Mouse (Mus musculus): Measurements from ENCODE around the gene Dock3. TPM values are rescaled to one million over a fixed set of nuclear protein-coding genes. Genes with fewer than 3 reads are reported as not detected.
"Not testable (repeated sequence)": the region's sequence is repeated elsewhere in the genome, so short reads cannot be mapped to it uniquely, and the experiment has no call there.

Dock3 gene
- polyA plus RNA-seq, 1 experiment from 2014 or later: 0.64 TPM

GRCm38 (mm10) chr9:107164825-107165224, 66.9 kb downstream of the Dock3 start:
- Histone ChIP-seq H3K36me3 (ENCODE audit: control insufficient read depth, insufficient read depth, low read length) (no peaks in the 10 kb centered on the region), H3K27ac (ENCODE audit: low read length) (no peak overlapping the region), H3K4me2 (ENCODE audit: low read depth, low read length) (no peak overlapping the region), H3K27me3 (replicated peaks; ENCODE audit: control insufficient read depth, insufficient read depth, low read length) (no peaks in the 10 kb centered on the region), H3K9me3 (ENCODE audit: control insufficient read depth, low read length) (no peaks in the 10 kb centered on the region), H3K9ac (ENCODE audit: low read depth, low read length) (no peak overlapping the region), H3K4me3 (ENCODE audit: low read length) (no peak overlapping the region), H3K4me1 (ENCODE audit: control insufficient read depth, insufficient read depth, low read length) (no peaks in the 10 kb centered on the region)
- no peak for ATAC-seq
- 17% methylated on average over 3 of the region's 3 CpGs for WGBS

- ATAC-seq; H3K4me2 ChIP-seq (ENCODE audit: low read depth, low read length); H3K4me3 ChIP-seq (ENCODE audit: low read length); H3K27me3 ChIP-seq (replicated peaks; ENCODE audit: control insufficient read depth, insufficient read depth, low read length); H3K4me1 ChIP-seq (ENCODE audit: control insufficient read depth, insufficient read depth, low read length); H3K36me3 ChIP-seq (ENCODE audit: control insufficient read depth, insufficient read depth, low read length); H3K9me3 ChIP-seq (ENCODE audit: control insufficient read depth, low read length); H3K27ac ChIP-seq (ENCODE audit: low read length); H3K9ac ChIP-seq (ENCODE audit: low read depth, low read length): not testable (repeated sequence)
- 75% methylated on average over 4 of the region's 4 CpGs for WGBS
Measured at GRCm38 (mm10) chr9:107156388-107156787, 75.3 kb downstream of the Dock3 start.

GRCm38 (mm10) chr9:107112791-107113190, 118.9 kb downstream of the Dock3 start:
- no peaks in the 10 kb centered on the region for H3K9me3 ChIP-seq (ENCODE audit: control insufficient read depth, low read length)
- H3K4me1 ChIP-seq (ENCODE audit: control insufficient read depth, insufficient read depth, low read length): no peaks in the 10 kb centered on the region
- H3K4me3 ChIP-seq (ENCODE audit: low read length): no peak overlapping the region
- H3K9ac ChIP-seq (ENCODE audit: low read depth, low read length): no peak overlapping the region
- ATAC-seq: no peak
- no peak overlapping the region for H3K4me2 ChIP-seq (ENCODE audit: low read depth, low read length)
- no peaks in the 10 kb centered on the region for H3K27me3 ChIP-seq (replicated peaks; ENCODE audit: control insufficient read depth, insufficient read depth, low read length)
- WGBS: 46% methylated on average over 3 of the region's 3 CpGs
- no peaks in the 10 kb centered on the region for H3K36me3 ChIP-seq (ENCODE audit: control insufficient read depth, insufficient read depth, low read length)
- no peak overlapping the region for H3K27ac ChIP-seq (ENCODE audit: low read length)

GRCm38 (mm10) chr9:107112056-107112455, 119.7 kb downstream of the Dock3 start:
- no peak overlapping the region for H3K4me2 ChIP-seq (ENCODE audit: low read depth, low read length)
- no peak overlapping the region for H3K9ac ChIP-seq (ENCODE audit: low read depth, low read length)
- no peaks in the 10 kb centered on the region for H3K4me1 ChIP-seq (ENCODE audit: control insufficient read depth, insufficient read depth, low read length)
- H3K27me3 ChIP-seq (replicated peaks; ENCODE audit: control insufficient read depth, insufficient read depth, low read length): no peaks in the 10 kb centered on the region
- WGBS: 56% methylated on average over 2 of the region's 2 CpGs
- ATAC-seq: no peak
- no peaks in the 10 kb centered on the region for H3K9me3 ChIP-seq (ENCODE audit: control insufficient read depth, low read length)
- H3K36me3 ChIP-seq (ENCODE audit: control insufficient read depth, insufficient read depth, low read length): no peaks in the 10 kb centered on the region
- no peak overlapping the region for H3K4me3 ChIP-seq (ENCODE audit: low read length)
- H3K27ac ChIP-seq (ENCODE audit: low read length): no peak overlapping the region

GRCm38 (mm10) chr9:107099487-107099886, 132.2 kb downstream of the Dock3 start:
- Histone ChIP-seq H3K9me3 (ENCODE audit: control insufficient read depth, low read length) (no peaks in the 10 kb centered on the region), H3K9ac (ENCODE audit: low read depth, low read length) (no peak overlapping the region), H3K4me2 (ENCODE audit: low read depth, low read length) (no peak overlapping the region), H3K36me3 (ENCODE audit: control insufficient read depth, insufficient read depth, low read length) (no peaks in the 10 kb centered on the region), H3K27me3 (replicated peaks; ENCODE audit: control insufficient read depth, insufficient read depth, low read length) (no peaks in the 10 kb centered on the region), H3K4me3 (ENCODE audit: low read length) (no peak overlapping the region), H3K4me1 (ENCODE audit: control insufficient read depth, insufficient read depth, low read length) (no peaks in the 10 kb centered on the region), H3K27ac (ENCODE audit: low read length) (no peak overlapping the region)
- 73% methylated on average over 6 of the region's 6 CpGs for WGBS
- no peak for ATAC-seq

GRCm38 (mm10) chr9:107089451-107089850, 142.3 kb downstream of the Dock3 start:
- H3K36me3 ChIP-seq (ENCODE audit: control insufficient read depth, insufficient read depth, low read length); H3K4me2 ChIP-seq (ENCODE audit: low read depth, low read length); H3K4me1 ChIP-seq (ENCODE audit: control insufficient read depth, insufficient read depth, low read length); H3K27me3 ChIP-seq (replicated peaks; ENCODE audit: control insufficient read depth, insufficient read depth, low read length); H3K4me3 ChIP-seq (ENCODE audit: low read length); H3K9ac ChIP-seq (ENCODE audit: low read depth, low read length); H3K9me3 ChIP-seq (ENCODE audit: control insufficient read depth, low read length); ATAC-seq; H3K27ac ChIP-seq (ENCODE audit: low read length): not testable (repeated sequence)
- WGBS: 60% methylated on average over 17 of the region's 17 CpGs

GRCm38 (mm10) chr9:107087531-107087930, 144.2 kb downstream of the Dock3 start:
- H3K4me2 ChIP-seq (ENCODE audit: low read depth, low read length): no peak overlapping the region
- H3K36me3 ChIP-seq (ENCODE audit: control insufficient read depth, insufficient read depth, low read length): no peaks in the 10 kb centered on the region
- no peak overlapping the region for H3K4me3 ChIP-seq (ENCODE audit: low read length)
- H3K27ac ChIP-seq (ENCODE audit: low read length): no peak overlapping the region
- H3K4me1 ChIP-seq (ENCODE audit: control insufficient read depth, insufficient read depth, low read length): no peaks in the 10 kb centered on the region
- H3K9me3 ChIP-seq (ENCODE audit: control insufficient read depth, low read length): no peaks in the 10 kb centered on the region
- H3K9ac ChIP-seq (ENCODE audit: low read depth, low read length): no peak overlapping the region
- no peak for ATAC-seq
- H3K27me3 ChIP-seq (replicated peaks; ENCODE audit: control insufficient read depth, insufficient read depth, low read length): no peaks in the 10 kb centered on the region
- 73% methylated on average over 2 of the region's 2 CpGs for WGBS

- Histone ChIP-seq H3K4me3 (ENCODE audit: low read length) (no peak overlapping the region), H3K27me3 (replicated peaks; ENCODE audit: control insufficient read depth, insufficient read depth, low read length) (no peaks in the 10 kb centered on the region), H3K27ac (ENCODE audit: low read length) (no peak overlapping the region), H3K9me3 (ENCODE audit: control insufficient read depth, low read length) (no peaks in the 10 kb centered on the region), H3K9ac (ENCODE audit: low read depth, low read length) (no peak overlapping the region), H3K4me1 (ENCODE audit: control insufficient read depth, insufficient read depth, low read length) (no peaks in the 10 kb centered on the region), H3K4me2 (ENCODE audit: low read depth, low read length) (no peak overlapping the region), H3K36me3 (ENCODE audit: control insufficient read depth, insufficient read depth, low read length) (no peaks in the 10 kb centered on the region)
- 86% methylated on average over 2 of the region's 2 CpGs for WGBS
- ATAC-seq: no peak
Measured at GRCm38 (mm10) chr9:107037947-107038346, 193.8 kb downstream of the Dock3 start.

- H3K4me1 ChIP-seq (ENCODE audit: control insufficient read depth, insufficient read depth, low read length): no peaks in the 10 kb centered on the region
- 81% methylated on average over 2 of the region's 2 CpGs for WGBS
- no peak overlapping the region for H3K27ac ChIP-seq (ENCODE audit: low read length)
- no peaks in the 10 kb centered on the region for H3K27me3 ChIP-seq (replicated peaks; ENCODE audit: control insufficient read depth, insufficient read depth, low read length)
- no peaks in the 10 kb centered on the region for H3K9me3 ChIP-seq (ENCODE audit: control insufficient read depth, low read length)
- no peak overlapping the region for H3K4me3 ChIP-seq (ENCODE audit: low read length)
- H3K4me2 ChIP-seq (ENCODE audit: low read depth, low read length): no peak overlapping the region
- H3K9ac ChIP-seq (ENCODE audit: low read depth, low read length): no peak overlapping the region
- ATAC-seq: no peak
- H3K36me3 ChIP-seq (ENCODE audit: control insufficient read depth, insufficient read depth, low read length): no peaks in the 10 kb centered on the region
Measured at GRCm38 (mm10) chr9:107027586-107027985, 204.1 kb downstream of the Dock3 start.

- H3K4me1 ChIP-seq (ENCODE audit: control insufficient read depth, insufficient read depth, low read length): no peaks in the 10 kb centered on the region
- no peak overlapping the region for H3K4me2 ChIP-seq (ENCODE audit: low read depth, low read length)
- H3K36me3 ChIP-seq (ENCODE audit: control insufficient read depth, insufficient read depth, low read length): no peaks in the 10 kb centered on the region
- H3K27ac ChIP-seq (ENCODE audit: low read length): no peak overlapping the region
- no peaks in the 10 kb centered on the region for H3K9me3 ChIP-seq (ENCODE audit: control insufficient read depth, low read length)
- H3K27me3 ChIP-seq (replicated peaks; ENCODE audit: control insufficient read depth, insufficient read depth, low read length): no peaks in the 10 kb centered on the region
- 79% methylated on average over 4 of the region's 4 CpGs for WGBS
- no peak overlapping the region for H3K9ac ChIP-seq (ENCODE audit: low read depth, low read length)
- ATAC-seq: no peak
- no peak overlapping the region for H3K4me3 ChIP-seq (ENCODE audit: low read length)
Measured at GRCm38 (mm10) chr9:107009841-107010240, 221.9 kb downstream of the Dock3 start.

Data from intestine, embryonic 16.5 days (tissue).